In the genomic region with DNA sequence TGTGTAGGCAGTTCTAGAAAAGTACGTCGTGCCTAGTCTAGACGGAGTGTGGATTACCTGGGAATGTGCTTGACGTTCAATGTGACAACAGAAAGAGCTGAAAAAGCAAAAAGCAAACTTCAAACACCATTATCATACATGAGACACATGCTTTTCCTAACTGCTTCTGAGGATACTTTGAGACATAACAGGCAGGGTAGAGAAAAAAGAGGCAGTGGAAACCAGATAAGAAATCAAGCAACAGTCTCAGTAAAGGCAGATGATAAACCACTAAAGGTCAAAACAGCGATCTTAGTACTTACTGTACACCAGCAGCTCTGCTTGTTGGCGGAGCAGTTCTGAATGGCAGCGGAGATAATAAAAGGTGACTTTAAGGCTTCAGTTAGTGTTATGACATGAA, we compare ENCODE assay signal across 17 mouse cellular contexts. TPM values are rescaled to one million over a fixed set of nuclear protein-coding genes. Genes with fewer than 3 reads are reported as not detected.
DNase-seq lines count a peak whose midpoint lies in the region; ATAC-seq and TF ChIP-seq lines count a peak whose summit lies in the region.
"Had no signal": no experiment of that assay in that cellular context is flagged by ENCODE, and none has a peak within 500 bp of the region (broad histone marks: within the 10 kb centered on the region; RNA-seq: fewer than 3 reads in every experiment).

No protein-coding gene starts in this region.

- no peak overlapping the region for H3K4me3 ChIP-seq in heart, embryonic 16.5 days (ENCODE audit: low read length)
- H3K4me3 ChIP-seq in liver, embryonic 14.5 days (ENCODE audit: insufficient read depth in 1 of 2, low read depth in 2 of 2, low read length in 2 of 2), result no peak overlapping the region
- no peak overlapping the region for H3K4me3 ChIP-seq in hindbrain, embryonic 14.5 days (replicated peaks; ENCODE audit: low read length)
- H3K4me3 ChIP-seq: embryonic facial prominence, embryonic 13.5 days; kidney, embryonic 15.5 days; midbrain, embryonic 12.5 days had no signal

- 0 out of 2 replicates have a peak overlapping the region, but pooled peaks have one; percentile 10 for H3K4me2 ChIP-seq in heart, embryonic 16.5 days (ENCODE audit: low read depth, low read length)
- H3K4me2 ChIP-seq in liver, embryonic 14.5 days (ENCODE audit: low read depth), result no peak overlapping the region; the same call in 1 of the 2 replicates
- H3K4me2 ChIP-seq in hindbrain, embryonic 14.5 days (replicated peaks), result no peak overlapping the region
- H3K4me2 ChIP-seq: embryonic facial prominence, embryonic 13.5 days; kidney, embryonic 15.5 days; midbrain, embryonic 12.5 days had no signal

- H3K36me3 ChIP-seq in heart, embryonic 16.5 days (ENCODE audit: control insufficient read depth, insufficient read depth), result no peaks in the 10 kb centered on the region
- H3K36me3 ChIP-seq in liver, embryonic 14.5 days (replicated peaks; ENCODE audit: control insufficient read depth, insufficient read depth, low read depth), result no peaks in the 10 kb centered on the region
- H3K36me3 ChIP-seq in hindbrain, embryonic 14.5 days (replicated peaks; ENCODE audit: control insufficient read depth, insufficient read depth), result no peaks in the 10 kb centered on the region
- H3K36me3 ChIP-seq: embryonic facial prominence, embryonic 13.5 days; kidney, embryonic 15.5 days; midbrain, embryonic 12.5 days had no signal

- intact Hi-C loops in heart, postnatal 14 days (cut with DNase I), result loop anchor here (5.0 kb wide), 1 partner anchor 40 kb away; no protein-coding TSS in a partner anchor

- no peak for TF ChIP-seq CTCF in liver, embryonic 14.5 days (IDR thresholded peaks at IDR 0.05; ENCODE audit: low read depth)

- no peak for DNase-seq in heart, postnatal 14 days
- DNase-seq in 416B (ENCODE audit: low read depth), result peak; percentile 2
- peak; percentile 11 for DNase-seq in c-Kit-positive CD71-positive TER-119-positive erythroid progenitor cells, embryonic 14.5 days (ENCODE audit: low spot score)
- DNase-seq in liver, embryonic 14.5 days (ENCODE audit: low read depth in 3 of 3, low spot score in 3 of 3), result peak in 1 of 3 experiments; percentile 14
- DNase-seq in ovary, postnatal 36 days (ENCODE audit: low spot score), result no peak
- no peak for DNase-seq in embryo, embryonic 10.5 days (ENCODE audit: low spot score)
- no peak for DNase-seq in hindbrain, embryonic 14.5 days (ENCODE audit: low spot score)
- DNase-seq: cerebellum, postnatal 25 days; gastrocnemius, postnatal 14 days; right cerebral cortex, postnatal 4 days; thymus, postnatal 4 days had no signal

- peak overlapping the region; percentile 61 for H3K27ac ChIP-seq in heart, embryonic 16.5 days (ENCODE audit: low read length)
- H3K27ac ChIP-seq in liver, embryonic 14.5 days, result no peak overlapping the region
- no peak overlapping the region for H3K27ac ChIP-seq in hindbrain, embryonic 14.5 days
- H3K27ac ChIP-seq: embryonic facial prominence, embryonic 13.5 days; kidney, embryonic 15.5 days; midbrain, embryonic 12.5 days had no signal

- TF ChIP-seq EP300 in liver, embryonic 14.5 days (IDR thresholded peaks at IDR 0.05; ENCODE audit: low read depth), result peak; percentile 73

- H3K27me3 ChIP-seq in heart, embryonic 16.5 days (ENCODE audit: control insufficient read depth, insufficient read depth, low read length), result no peaks in the 10 kb centered on the region
- no peaks in the 10 kb centered on the region for H3K27me3 ChIP-seq in liver, embryonic 14.5 days (ENCODE audit: control insufficient read depth, insufficient read depth, low read length)
- H3K27me3 ChIP-seq in hindbrain, embryonic 14.5 days (ENCODE audit: control insufficient read depth, insufficient read depth, low read length), result no peaks in the 10 kb centered on the region
- H3K27me3 ChIP-seq: embryonic facial prominence, embryonic 13.5 days; kidney, embryonic 15.5 days; midbrain, embryonic 12.5 days had no signal

- no peaks in the 10 kb centered on the region for H3K9me3 ChIP-seq in heart, embryonic 16.5 days (replicated peaks; ENCODE audit: control insufficient read depth, low read length)
- no peaks in the 10 kb centered on the region for H3K9me3 ChIP-seq in liver, embryonic 14.5 days (ENCODE audit: control insufficient read depth, low read length)
- H3K9me3 ChIP-seq in hindbrain, embryonic 14.5 days (ENCODE audit: control insufficient read depth, low read length), result no peaks in the 10 kb centered on the region
- H3K9me3 ChIP-seq: embryonic facial prominence, embryonic 13.5 days; kidney, embryonic 15.5 days; midbrain, embryonic 12.5 days had no signal

- WGBS in heart, embryonic 16.5 days, result 28% methylated on average over 7 of the region's 7 CpGs
- 25% methylated on average over 7 of the region's 7 CpGs for WGBS in liver, embryonic 14.5 days (ENCODE audit: insufficient replicate concordance)
- 89% methylated on average over 7 of the region's 7 CpGs for WGBS in hindbrain, embryonic 14.5 days

- H3K9ac ChIP-seq in heart, embryonic 16.5 days (ENCODE audit: low read length), result no peak overlapping the region
- no peak overlapping the region for H3K9ac ChIP-seq in liver, embryonic 14.5 days (replicated peaks)
- no peak overlapping the region for H3K9ac ChIP-seq in hindbrain, embryonic 14.5 days
- H3K9ac ChIP-seq: embryonic facial prominence, embryonic 13.5 days; kidney, embryonic 15.5 days; midbrain, embryonic 12.5 days had no signal

- H3K4me1 ChIP-seq in heart, embryonic 16.5 days (ENCODE audit: control insufficient read depth, insufficient read depth, low read length), result peaks cover 14% of the 10 kb centered on the region
- peaks cover 3% of the 10 kb centered on the region in 2 experiments; a peak in 3 of 4 replicates for H3K4me1 ChIP-seq in liver, embryonic 14.5 days (replicated peaks; ENCODE audit: control insufficient read depth in 2 of 2, insufficient read depth in 2 of 2, low read length in 1 of 2)
- H3K4me1 ChIP-seq in hindbrain, embryonic 14.5 days (replicated peaks; ENCODE audit: control insufficient read depth, insufficient read depth, low read length), result no peaks in the 10 kb centered on the region
- H3K4me1 ChIP-seq: embryonic facial prominence, embryonic 13.5 days; kidney, embryonic 15.5 days; midbrain, embryonic 12.5 days had no signal

- no peak for ATAC-seq in heart, embryonic 16.5 days (replicated peaks; ENCODE audit: extremely low read depth, insufficient read depth, low FRiP score)
- peak; percentile 61 for ATAC-seq in liver, embryonic 14.5 days (ENCODE audit: insufficient read depth)
- no peak for ATAC-seq in hindbrain, embryonic 14.5 days (ENCODE audit: low FRiP score)
- ATAC-seq: forebrain, embryonic 16.5 days; Patski had no signal

RNA-seq across cellular contexts. Expression of a gene that starts 11.6 kb away (rescaled TPM):
- 202 and 223 TPM in 2 replicates for polyA plus RNA-seq in heart, embryonic 16.5 days (2015; fragmentation: Nextera tagmentation; extraction: Ambion mirVana)
- total RNA-seq in heart, postnatal 14 days (2021), result 1,000 to 10,000 TPM; 1,593 to 1,754 TPM
- polyA plus RNA-seq in liver, embryonic 14.5 days (2012; rRNA removed), result 5.2 and 9.3 TPM in 2 replicates
- polyA plus RNA-seq in liver, embryonic 14.5 days (2014; fragmentation: Nextera tagmentation; extraction: Ambion mirVana), result 23.0 and 25.9 TPM in 2 replicates
- polyA plus RNA-seq in hindbrain, embryonic 14.5 days (2014; fragmentation: Nextera tagmentation; extraction: Ambion mirVana), result 6.2 and 7.2 TPM in 2 replicates

Comparison
In these comparisons a context has a peak if more than half of its experiments do, and no peak if none do; other contexts are left out.
1. DNase-seq: peak in 416B (single experiment) and c-Kit-positive CD71-positive TER-119-positive erythroid progenitor cells, embryonic 14.5 days (single experiment); none in heart, postnatal 14 days (0 of 2), ovary, postnatal 36 days (single experiment), embryo, embryonic 10.5 days (single experiment) and hindbrain, embryonic 14.5 days (single experiment).